Mouse (Mus musculus): Measurements from ENCODE around the gene Maml2.

The Maml2 gene

DNA sequence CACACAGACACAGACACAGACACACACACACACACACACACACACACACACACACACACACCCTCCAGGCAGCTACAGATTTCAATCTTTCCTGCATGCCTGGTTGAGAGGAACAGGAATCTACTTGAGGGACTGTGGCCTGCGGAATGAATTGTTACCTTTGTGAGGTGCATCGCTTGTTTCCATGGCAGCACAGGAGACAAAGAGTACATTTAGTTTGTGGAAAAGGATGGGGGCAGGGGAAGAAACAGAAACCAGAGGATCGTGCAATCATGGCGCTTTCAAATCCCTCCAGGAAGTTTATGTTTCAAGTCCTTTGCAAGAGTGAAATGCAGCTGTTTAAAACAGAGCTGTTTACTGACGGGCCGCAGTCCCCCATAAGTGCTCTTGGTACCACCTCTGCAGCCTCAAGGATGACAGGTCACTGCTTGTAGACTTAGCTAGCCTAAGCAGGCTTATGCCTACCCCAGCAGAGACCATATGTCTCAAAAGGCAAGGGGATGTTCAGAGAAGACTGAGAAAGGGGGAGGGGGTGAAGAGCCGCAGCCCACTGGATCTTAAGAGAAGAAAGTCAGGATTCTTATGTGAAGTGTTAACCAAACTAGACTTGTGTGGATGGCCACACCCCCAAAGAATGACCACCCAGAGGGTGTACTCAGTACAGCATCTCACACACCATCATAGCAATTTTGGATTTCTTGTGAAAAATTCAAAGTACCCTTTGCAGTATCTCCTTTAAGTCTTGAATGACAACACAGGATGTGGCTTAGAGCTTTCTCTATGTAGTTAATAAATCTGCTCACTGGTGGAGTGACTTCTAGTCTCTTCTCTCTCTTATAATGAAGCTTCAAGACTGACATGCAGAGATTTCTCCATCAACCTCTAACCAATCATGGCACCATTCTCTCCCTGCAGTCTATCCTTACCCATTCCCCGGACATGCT, 315.8 kb downstream of the Maml2 start:
- DNase-seq (ENCODE audit: low spot score in 2 of 2): no peak

DNA sequence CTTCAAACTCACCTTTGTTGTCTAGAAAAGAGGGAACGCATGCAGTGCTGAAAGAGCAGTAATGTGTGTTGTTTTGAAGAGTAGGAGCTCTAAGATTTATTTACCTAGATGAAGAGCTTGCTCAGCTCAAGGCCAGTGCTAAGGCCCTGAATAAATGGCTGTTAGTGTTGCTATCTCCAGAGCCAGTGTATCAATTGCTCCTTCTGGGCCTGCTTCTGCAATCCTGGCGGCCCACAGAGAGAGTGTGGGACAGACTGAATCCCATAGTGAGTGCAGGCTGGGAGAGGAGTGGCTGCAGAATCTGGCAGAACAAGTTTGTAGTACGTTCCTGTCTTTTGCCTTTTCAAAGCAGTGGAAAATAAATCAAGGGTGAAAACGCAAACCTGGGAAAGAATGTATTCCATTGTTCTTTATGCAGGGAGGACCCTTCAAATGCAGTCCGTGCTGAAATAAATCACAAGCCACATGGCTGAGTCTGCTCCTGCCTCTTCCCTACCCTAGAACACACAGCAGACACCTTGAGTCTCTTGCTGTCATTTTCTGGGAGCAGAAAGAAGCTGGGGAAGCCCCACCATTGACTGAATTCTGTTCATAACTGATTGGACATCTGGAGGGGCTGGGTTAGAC, 318.7 kb downstream of the Maml2 start:
- DNase-seq (ENCODE audit: low spot score in 2 of 2): no peak

DNA sequence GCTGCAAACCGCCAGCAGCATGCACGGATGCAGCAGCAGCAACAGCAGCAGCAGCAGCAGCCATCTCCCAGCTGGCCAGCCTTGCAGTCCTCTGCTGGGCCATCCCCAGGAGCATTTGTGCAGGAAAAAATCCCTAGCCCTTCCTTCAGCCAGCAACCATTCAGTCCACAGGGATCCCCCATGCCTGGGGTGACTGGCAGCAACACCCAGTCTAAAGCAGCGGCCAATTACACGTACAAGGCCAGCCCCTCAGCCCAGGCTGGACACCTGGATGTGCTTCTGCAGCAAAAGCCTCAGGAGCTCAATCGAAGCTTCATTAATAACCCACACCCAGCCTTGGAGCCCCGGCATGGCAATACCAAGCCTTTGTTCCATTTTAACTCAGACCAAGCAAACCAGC, 323.0 kb downstream of the Maml2 start:
- DNase-seq (ENCODE audit: low spot score in 2 of 2): no peak

DNA sequence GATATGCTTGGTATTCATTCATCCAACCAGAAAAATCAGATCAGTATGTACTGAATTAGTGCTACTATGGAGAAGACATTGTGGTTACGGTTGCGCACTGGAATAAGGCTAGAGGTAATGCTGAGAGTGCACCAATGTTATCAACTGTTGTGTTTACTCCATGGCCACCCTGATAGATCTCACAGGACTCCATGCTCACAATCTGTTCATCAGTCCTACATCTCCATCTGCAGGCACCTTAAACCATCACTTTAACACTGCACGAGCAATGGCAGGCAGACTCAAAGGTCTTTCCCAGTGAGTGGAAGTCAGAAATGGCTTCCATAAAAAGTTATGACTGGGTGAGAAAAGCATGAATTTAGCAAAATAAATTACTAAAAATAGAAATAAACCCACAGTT, 324.2 kb downstream of the Maml2 start:
- no peak for DNase-seq (ENCODE audit: low spot score in 2 of 2)

DNA sequence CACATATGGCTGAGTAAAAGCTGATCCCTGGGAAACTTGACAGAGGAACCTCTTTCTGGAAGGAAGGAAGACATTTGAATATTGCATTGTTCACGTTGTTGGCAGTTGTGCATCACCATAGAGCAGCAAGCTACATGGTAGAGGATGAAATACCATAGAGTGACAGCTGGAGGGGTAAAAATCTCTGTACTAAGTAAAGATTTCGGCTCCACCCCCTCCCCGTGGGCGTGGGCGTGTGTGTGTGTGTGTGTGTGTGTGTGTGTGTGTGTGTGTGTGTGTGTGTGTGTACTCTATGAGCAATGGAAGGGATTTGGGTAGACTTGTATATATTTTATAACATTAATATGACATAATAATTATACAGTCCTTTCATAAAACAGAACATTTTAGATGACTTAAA, 324.7 kb downstream of the Maml2 start:
- DNase-seq (ENCODE audit: low spot score in 2 of 2): no peak

DNA sequence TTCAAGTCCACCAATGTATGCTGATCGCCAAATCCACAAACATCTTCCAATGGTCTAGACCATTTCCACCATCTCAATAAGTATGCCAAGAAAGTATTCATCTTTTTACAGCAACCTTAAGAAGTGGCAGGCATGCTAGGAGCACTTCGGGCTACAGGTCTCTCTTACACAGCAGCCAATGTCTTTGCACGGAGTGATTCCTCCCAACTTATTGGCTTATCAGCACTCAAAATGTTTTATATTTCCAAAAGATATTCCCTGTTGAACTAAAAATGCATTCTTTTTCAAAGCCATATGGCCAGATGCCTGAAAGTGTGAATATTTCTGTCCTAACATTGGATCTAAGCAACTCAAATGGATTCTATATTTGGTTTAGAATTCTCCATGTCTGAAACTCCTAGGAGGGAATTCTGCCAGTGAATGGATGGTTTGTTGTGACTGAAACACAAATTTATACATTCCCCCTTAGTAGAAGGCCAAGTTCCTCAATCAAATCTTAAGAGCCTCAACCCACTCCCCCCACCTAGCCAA, 326.2 kb downstream of the Maml2 start:
- peak in 1 of 2 experiments; percentile 4 for DNase-seq (ENCODE audit: low spot score in 2 of 2)

DNA sequence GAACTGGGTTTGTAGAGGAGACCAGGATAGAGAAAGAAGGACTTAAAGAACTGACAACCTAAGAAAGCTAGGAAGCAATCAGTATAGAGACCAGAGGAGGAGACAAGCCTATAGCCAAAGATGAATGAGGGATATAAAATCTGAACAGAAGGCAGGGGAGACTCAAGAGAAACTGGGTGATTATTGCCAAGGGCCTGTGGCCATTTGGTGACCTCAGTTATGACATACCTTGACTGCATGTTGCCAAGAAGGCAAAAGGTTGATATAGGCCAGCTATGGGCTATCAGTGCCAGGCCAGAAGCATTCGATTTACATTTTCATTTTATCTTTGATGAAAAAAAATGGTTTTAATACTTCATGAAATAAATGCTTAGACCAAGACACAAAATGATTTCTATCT, 327.0 kb downstream of the Maml2 start:
- no peak for DNase-seq (ENCODE audit: low spot score in 2 of 2)

DNA sequence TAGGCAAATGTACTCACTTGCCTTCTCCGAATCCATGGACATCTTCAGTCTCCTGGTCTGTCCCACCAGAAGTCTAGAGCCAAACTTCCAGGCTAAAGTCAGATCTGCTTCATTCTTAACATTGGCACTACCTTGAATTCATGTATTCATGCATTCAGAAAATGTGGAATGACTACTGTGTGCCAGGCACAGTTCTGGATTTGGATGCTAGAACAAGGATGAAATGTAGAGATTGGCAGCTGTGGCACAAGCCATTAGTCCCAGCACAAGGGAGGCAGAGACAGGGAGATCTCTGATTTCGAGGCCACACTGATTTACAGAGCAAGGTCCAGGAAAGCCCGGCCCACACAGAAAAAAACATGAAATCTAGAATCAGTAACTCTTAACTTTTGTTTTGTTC, 327.5 kb downstream of the Maml2 start:
- DNase-seq (ENCODE audit: low spot score in 2 of 2): no peak

DNA sequence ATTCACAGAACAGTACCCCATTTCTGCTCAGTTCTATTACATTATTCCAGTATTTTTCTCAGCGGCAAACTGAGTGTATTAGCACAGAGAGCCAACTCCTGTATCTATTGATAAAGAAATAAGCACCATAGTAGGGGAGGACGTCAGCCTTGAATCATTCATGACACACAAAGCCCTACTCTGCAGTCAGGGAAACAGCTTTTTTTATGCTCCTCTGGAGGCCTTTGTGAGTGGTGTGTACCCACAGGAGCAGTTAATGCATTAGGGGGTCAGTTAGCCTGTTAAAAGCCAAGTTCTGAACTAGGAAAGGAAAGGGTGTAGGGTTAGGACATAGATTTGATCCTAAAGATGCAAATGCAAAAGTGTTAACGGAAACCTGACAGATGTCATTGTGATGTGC, 328.7 kb downstream of the Maml2 start:
- no peak for DNase-seq (ENCODE audit: low spot score in 2 of 2)

DNA sequence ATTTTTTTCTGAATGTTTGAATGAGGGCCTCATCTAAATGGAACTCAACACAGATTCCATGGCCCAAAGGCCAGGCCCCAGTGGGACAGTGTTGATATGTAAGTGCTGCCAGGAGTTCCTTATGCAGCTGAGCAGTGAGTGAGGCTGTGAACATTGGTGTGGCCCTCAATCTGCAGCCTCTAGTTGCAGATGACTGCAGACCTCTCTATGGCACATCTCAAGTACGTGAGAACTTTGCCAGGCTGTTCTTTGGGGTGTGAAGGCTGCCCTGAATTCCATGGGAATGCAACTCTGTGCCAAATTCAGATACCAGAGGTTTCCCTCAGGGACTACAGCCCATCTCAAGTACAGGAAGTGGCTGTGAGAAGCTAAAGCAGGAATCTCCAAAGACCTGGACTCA, 335.6 kb downstream of the Maml2 start:
- no peak for DNase-seq (ENCODE audit: low spot score in 2 of 2)

DNA sequence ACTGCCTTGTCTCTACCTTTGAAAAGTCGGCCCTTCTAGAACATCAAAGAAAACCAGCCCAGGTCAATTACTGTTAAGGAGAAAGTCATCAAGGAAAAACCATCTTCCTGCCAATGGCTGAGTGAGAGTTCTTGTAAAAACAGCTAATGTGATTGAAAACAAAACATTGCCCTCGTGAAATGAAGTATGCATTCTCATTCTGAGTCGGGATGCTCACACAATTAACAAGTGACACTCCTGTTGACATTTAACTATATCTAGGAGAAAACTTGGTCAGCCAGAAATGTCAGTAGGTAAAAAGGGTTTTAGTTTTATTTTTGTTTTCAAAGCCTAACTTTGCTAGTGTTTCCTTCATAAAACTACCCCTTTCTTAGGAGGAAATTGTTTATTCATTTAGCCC, 341.9 kb downstream of the Maml2 start:
- no peak for DNase-seq (ENCODE audit: low spot score in 2 of 2)

DNA sequence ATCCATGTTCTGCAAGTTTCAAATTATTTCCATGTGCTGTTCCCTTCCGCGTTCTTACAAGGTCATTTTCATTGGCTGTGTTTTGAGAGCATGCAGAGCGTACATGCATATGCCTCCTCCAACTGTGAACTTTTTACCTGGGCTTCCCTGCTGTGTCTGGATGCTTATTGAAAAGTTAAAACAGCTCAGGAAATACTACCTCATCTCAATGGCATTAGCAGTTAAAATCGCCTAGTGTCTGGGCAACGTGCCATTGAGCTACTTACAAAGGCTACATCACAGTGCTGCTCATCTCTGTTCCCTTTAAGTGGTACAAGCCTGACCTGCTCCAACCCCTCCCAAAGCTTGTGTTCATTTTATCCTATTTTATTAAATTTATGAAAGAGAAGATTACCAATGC, 347.4 kb downstream of the Maml2 start:
- DNase-seq (ENCODE audit: low spot score in 2 of 2): no peak

DNA sequence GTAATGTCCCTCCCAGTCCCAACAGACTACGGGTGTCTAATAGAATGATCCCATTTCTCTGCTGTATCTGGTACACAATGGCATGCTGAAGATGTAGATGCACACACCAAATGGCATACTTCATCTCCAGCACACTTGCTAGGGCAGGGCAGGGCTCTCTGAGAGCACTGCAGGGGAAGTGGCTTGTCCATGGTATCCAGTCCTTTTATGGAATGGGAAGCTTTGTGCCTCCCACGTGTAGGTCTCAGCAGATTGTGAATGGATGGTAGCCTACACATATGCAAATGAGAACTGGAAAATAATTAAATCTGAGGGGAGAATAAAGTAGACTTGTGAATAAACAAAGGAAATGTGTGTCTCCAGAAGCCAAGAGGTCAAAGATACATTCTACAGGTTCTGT, 353.3 kb downstream of the Maml2 start:
- DNase-seq (ENCODE audit: low spot score in 2 of 2): no peak

DNA sequence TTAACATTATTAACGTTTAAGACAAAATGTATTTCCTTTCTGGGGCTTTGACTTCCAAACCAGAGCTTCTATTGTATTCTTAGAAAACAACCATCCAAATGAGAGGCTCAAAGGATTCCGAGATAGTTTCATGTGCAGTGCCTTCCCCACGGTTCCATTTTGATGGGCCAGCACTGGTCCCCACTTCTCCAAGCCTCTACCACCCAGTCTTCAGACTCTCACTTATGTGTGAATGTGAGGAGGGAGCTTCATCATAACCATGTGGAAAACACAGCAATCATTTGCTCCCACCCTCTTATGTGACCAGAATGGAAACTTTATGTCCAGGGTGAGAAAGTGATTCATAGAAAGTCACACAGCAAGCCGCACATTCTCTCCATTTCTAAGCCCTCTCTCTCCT, 354.1 kb downstream of the Maml2 start:
- no peak for DNase-seq (ENCODE audit: low spot score in 2 of 2)

DNA sequence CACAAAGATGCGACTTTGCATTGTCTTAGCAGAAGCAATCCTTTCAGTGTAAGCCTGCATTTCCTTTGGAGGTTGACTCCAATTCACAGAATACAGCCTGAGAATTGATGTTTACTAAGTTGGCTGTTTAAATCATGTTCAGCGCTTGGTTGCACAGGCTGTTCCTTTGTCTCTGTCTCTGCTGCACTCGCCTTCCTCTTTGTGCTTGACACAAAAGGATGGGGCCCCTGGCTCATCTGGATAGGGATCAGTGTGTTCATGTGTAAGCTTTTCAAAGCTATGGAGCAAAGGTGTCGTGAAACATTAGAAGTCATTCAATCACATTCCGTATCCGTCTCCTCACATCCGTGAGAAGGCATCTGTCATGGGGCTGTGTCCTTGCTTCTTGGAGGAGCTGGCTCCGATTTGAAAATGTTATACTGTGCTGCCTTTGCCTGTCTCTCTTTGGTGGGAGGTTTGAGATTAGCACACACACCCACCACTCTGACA, 354.7 kb downstream of the Maml2 start:
- DNase-seq (ENCODE audit: low spot score in 2 of 2): no peak

DNA sequence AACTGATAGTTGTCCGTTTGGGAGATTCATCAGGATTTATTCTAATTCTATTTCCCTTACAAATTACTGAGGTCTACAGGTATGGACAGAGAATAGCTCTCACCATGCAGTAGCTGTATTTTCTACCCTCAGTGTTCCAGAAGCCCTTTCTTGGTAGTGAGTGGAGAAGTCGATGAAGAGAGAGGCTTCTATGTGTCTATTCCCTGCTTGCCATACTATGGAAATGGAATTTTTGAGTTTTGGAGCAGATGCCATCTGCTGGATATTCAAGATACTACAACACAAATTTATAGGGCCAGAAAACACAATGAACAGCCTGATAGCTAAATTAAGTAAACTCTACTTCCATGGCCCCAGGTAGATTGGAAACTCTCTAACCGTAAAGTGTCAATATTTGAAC, 355.2 kb downstream of the Maml2 start:
- DNase-seq (ENCODE audit: low spot score in 2 of 2): peak; percentile 9 to 53

DNA sequence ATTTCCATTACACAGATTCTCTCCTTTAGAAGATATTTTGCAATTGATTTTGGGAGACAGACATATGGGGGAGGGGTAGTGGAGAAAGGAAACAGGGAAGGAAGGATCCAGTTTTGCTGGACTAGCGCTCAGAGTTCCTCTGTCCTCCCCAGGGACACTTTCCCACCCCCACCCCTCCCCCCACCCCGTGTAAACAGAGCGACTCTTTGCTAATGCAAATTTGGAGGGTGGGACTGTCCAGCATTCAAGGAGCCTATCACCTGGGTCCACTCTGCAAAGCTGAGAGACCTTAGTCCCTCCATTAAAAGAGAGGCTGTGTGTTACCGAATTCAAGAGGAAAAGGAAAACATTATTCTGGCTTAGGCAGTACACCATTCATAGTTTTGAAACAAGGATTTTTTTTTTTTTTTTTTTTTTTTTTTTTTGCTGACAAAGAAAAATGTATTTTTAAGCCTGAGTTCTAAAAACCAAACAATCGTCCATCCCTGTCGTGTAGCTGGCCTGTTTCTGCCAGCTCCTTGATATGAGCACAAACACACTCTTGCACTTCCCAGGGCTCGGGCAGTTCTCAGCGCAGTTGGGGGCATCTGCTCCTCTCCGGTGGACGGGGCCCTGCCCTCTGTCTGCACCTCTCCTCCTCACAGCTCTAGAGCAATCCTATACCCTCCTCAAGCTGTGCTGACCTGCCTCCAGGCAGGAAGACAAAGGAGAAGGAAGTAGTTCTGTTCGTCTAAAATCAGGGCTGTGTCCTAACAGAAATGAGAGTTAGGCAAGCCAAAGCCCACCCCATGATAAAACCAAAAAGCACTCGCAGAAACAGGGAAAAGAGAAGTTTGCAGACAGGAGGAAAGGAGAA, 364.2 kb downstream of the Maml2 start:
- no peak for DNase-seq (ENCODE audit: low spot score in 2 of 2)

DNA sequence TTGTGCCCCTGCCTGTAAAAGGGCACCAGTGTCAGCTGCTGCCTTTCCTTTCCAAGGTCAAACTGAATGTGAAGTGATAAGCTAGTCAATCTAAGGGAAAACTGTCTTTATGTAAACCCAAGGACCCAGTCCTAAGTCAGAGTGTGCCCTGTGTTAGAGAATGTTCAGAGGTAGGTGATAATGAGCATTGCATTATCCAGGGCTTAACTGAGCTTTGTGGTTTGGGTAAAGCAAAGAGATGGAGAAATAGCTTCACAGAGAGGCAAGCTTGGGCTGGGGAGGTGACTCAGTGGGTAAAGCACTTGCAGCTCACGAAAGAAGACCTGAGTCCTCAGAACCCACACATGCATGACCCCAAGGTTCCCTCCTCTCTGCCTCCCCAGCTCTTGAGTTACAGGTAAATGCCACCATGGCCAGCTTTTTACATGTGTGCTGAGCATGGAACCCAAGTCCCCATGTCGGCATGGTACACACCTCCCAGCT, 367.8 kb downstream of the Maml2 start:
- no peak for DNase-seq (ENCODE audit: low spot score in 2 of 2)

DNA sequence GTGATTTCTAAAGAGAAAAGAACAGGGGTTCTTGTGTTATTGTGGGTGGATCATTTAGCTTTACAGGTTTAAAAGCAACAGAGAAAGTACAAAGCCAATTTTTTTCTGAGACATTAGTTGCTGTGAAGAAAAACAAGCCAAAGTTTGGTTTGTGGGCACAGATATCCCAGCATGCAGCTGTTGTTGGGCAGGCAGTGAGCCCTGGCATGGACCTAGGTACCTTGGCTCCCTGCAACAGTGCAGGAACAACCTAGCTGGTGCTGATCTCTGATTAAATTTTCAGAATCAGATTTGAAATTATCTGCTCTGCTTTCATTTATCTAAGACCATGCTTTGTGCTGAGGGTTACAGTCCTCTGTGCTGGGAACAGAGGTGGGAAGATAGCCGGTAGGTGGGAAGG, 370.2 kb downstream of the Maml2 start:
- no peak for DNase-seq (ENCODE audit: low spot score in 2 of 2)

DNA sequence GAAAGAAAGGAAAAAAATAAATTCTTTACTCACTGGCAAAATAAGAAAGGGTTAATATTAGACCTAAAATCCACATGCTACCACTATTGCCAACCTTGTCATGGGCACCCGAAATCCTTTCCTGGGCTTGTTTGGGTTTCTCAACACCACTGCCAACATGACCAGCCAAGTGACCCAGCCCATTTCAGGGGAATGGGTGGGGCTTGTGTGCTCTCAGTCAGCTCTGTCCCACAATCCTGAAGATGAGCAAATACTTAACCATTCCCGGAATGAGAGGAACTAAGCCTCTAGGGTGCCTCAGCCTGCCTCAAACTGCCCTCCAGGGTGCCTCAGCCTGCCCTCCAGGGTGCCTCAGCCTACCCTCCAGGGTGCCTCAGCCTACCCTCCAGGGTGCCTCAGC, 371.0 kb downstream of the Maml2 start:
- no peak for DNase-seq (ENCODE audit: low spot score in 2 of 2)

DNA sequence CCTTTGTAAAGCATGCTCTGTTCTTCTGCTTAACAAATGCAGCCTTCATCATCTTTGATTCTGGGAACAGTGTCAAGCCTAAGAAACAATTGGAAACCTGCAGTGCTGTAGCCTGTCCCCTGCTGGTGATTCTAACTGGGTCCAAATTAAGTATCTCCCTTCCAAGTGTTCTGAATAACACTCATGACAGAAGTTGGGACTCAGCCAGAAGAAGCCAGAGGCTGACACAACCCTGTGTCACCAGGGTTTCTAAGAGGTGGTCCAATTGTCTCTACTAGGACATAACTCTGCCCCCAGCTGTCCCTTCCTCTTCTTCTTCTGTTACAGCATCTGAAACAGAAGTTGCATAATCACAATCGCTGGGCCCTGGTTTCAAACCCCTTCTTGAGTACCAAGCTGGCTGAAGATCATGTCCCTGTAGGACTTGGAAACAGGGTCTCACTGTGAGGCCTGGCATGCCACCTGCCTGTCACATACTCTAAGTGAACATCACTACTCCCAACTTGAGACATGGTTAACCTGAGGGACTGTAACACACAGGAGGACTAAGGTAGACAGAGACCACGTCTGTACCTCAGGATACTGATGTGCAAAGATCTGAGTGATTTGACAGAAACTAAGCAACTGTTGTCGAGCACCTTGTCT, 373.5 kb downstream of the Maml2 start:
- peak; percentile 15 to 24 for DNase-seq (ENCODE audit: low spot score in 2 of 2)

All from left cerebral cortex, adult 9 months (tissue).